ENCODE assay signal across 14 mouse cellular contexts in genomic region chr19:40202947-40203346, GRCm38 (mm10). TPM values are rescaled to one million over a fixed set of nuclear protein-coding genes. Genes with fewer than 3 reads are reported as not detected.
"Had no signal": no experiment of that assay in that cellular context is flagged by ENCODE, and none has a peak within 500 bp of the region (broad histone marks: within the 10 kb centered on the region; RNA-seq: fewer than 3 reads in every experiment).

No protein-coding gene starts in this region.

RNA-seq across cellular contexts. Expression of gene Cyp2c70, which starts 15.8 kb away (rescaled TPM):
- total RNA-seq: megakaryocyte, adult 5-6 weeks; megakaryocyte-erythroid progenitor cell, adult 5-6 weeks; midbrain, postnatal 0 days; monocyte, adult 5-6 weeks; neutrophil, adult 5-6 weeks had no signal
- polyA plus RNA-seq: lung, embryonic 14.5 days; lung, embryonic 16.5 days; midbrain, embryonic 10.5 days; midbrain, embryonic 12.5 days; midbrain, postnatal 0 days; neural tube, embryonic 12.5 days; neural tube, embryonic 14.5 days; spleen, adult 2 months; testis, adult 2 months; urinary bladder, adult 2 months had no signal
